21 mouse cellular contexts compared by ENCODE assay signal in genomic region chr1:80166577-80166976, GRCm38 (mm10). TPM values are rescaled to one million over a fixed set of nuclear protein-coding genes. Genes with fewer than 3 reads are reported as not detected.
"Had no signal": no experiment of that assay in that cellular context is flagged by ENCODE, and none has a peak within 500 bp of the region (broad histone marks: within the 10 kb centered on the region; RNA-seq: fewer than 3 reads in every experiment).

No protein-coding gene starts in this region.

- ATAC-seq: liver, postnatal 0 days; lung, postnatal 0 days had no signal

- H3K4me3 ChIP-seq: liver, embryonic 15.5 days; lung, embryonic 15.5 days; midbrain, embryonic 10.5 days; midbrain, embryonic 12.5 days; neural tube, embryonic 12.5 days; stomach, embryonic 15.5 days had no signal

- H3K9me3 ChIP-seq: liver, embryonic 15.5 days; lung, embryonic 15.5 days; midbrain, embryonic 10.5 days; midbrain, embryonic 12.5 days; neural tube, embryonic 12.5 days; stomach, embryonic 15.5 days had no signal

- H3K27me3 ChIP-seq: liver, embryonic 15.5 days; lung, embryonic 15.5 days; midbrain, embryonic 12.5 days; neural tube, embryonic 12.5 days; stomach, embryonic 15.5 days had no signal

- H3K36me3 ChIP-seq: liver, embryonic 15.5 days; lung, embryonic 15.5 days; midbrain, embryonic 10.5 days; midbrain, embryonic 12.5 days; neural tube, embryonic 12.5 days; stomach, embryonic 15.5 days had no signal

- DNase-seq: liver, postnatal 0 days; lung, adult 2 months; lung, postnatal 14 days; lung, postnatal 36 days; midbrain, embryonic 14.5 days; right cerebral cortex, postnatal 14 days; thymus, adult 2 months; thymus, postnatal 25 days; thymus, postnatal 4 days had no signal

- H3K27ac ChIP-seq: liver, embryonic 15.5 days; lung, embryonic 15.5 days; macrophage; midbrain, embryonic 10.5 days; midbrain, embryonic 12.5 days; neural tube, embryonic 12.5 days; stomach, embryonic 15.5 days; stomach, postnatal 0 days had no signal

- H3K4me1 ChIP-seq: liver, embryonic 15.5 days; lung, embryonic 15.5 days; midbrain, embryonic 10.5 days; midbrain, embryonic 12.5 days; neural tube, embryonic 12.5 days; stomach, embryonic 15.5 days had no signal

- H3K4me2 ChIP-seq: liver, embryonic 15.5 days; lung, embryonic 15.5 days; midbrain, embryonic 12.5 days; neural tube, embryonic 12.5 days; stomach, embryonic 15.5 days had no signal

- H3K9ac ChIP-seq: liver, embryonic 15.5 days; liver, postnatal 0 days; lung, embryonic 15.5 days; midbrain, embryonic 12.5 days; neural tube, embryonic 12.5 days; stomach, embryonic 15.5 days had no signal

RNA-seq across cellular contexts. Expression of gene Fam124b, which starts 51.7 kb away (rescaled TPM):
- total RNA-seq: megakaryocyte, adult 5-6 weeks; megakaryocyte-erythroid progenitor cell, adult 5-6 weeks; monocyte, adult 5-6 weeks had no signal
- polyA plus RNA-seq: liver, embryonic 15.5 days; liver, postnatal 0 days; macrophage had no signal
